Mouse (Mus musculus): ENCODE measurements at regions not wholly inside any gene's neighbourhood (a gene's known extent, or its start where the extent isn't known, plus 50 kb on each side); places are given as distances from the start of the nearest gene placed in this dataset.

- DNase-seq (ENCODE audit: low read depth, low spot score): no peak
These were observed 53.2 kb downstream of the Gm815 start for GRCm38 (mm10) chr19:26938911-26939310.

- no peak for DNase-seq (ENCODE audit: low read depth, low spot score)
These were observed 58.3 kb downstream of the Gm815 start for GRCm38 (mm10) chr19:26944006-26944405.

- no peak for DNase-seq (ENCODE audit: low read depth, low spot score)
These were observed 60.9 kb downstream of the Gm815 start for GRCm38 (mm10) chr19:26946562-26946961.

- DNase-seq (ENCODE audit: low read depth, low spot score): no peak
These were observed 62.8 kb downstream of the Gm815 start for GRCm38 (mm10) chr19:26948479-26948878.

- DNase-seq (ENCODE audit: low read depth, low spot score): no peak
These were observed 63.5 kb downstream of the Gm815 start for GRCm38 (mm10) chr19:26949153-26949552.

- DNase-seq (ENCODE audit: low read depth, low spot score): peak; percentile 44
These were observed 67.7 kb downstream of the Gm815 start for GRCm38 (mm10) chr19:26953348-26953747.

GRCm38 (mm10) chr19:26966055-26966760 is 80.5 kb downstream of the Gm815 start:
- no peak for DNase-seq (ENCODE audit: low read depth, low spot score)

GRCm38 (mm10) chr19:26973058-26973457 is 87.4 kb downstream of the Gm815 start:
- no peak for DNase-seq (ENCODE audit: low read depth, low spot score)

GRCm38 (mm10) chr19:26973773-26974548 is 88.3 kb downstream of the Gm815 start:
- no peak for DNase-seq (ENCODE audit: low read depth, low spot score)

GRCm38 (mm10) chr19:26974576-26975204 is 89.0 kb downstream of the Gm815 start:
- DNase-seq (ENCODE audit: low read depth, low spot score): no peak

- no peak for DNase-seq (ENCODE audit: low read depth, low spot score)
These were observed 91.1 kb downstream of the Gm815 start for GRCm38 (mm10) chr19:26976604-26977322.

GRCm38 (mm10) chr19:26977887-26978639 is 92.4 kb downstream of the Gm815 start:
- no peak for DNase-seq (ENCODE audit: low read depth, low spot score)

- no peak for DNase-seq (ENCODE audit: low read depth, low spot score)
These were observed 92.9 kb downstream of the Gm815 start for GRCm38 (mm10) chr19:26978640-26979007.

GRCm38 (mm10) chr19:26979322-26979721 is 93.6 kb downstream of the Gm815 start:
- DNase-seq (ENCODE audit: low read depth, low spot score): no peak

GRCm38 (mm10) chr19:26986672-26987071 is 101.0 kb downstream of the Gm815 start:
- DNase-seq (ENCODE audit: low read depth, low spot score): no peak

- DNase-seq (ENCODE audit: low read depth, low spot score): peak; percentile 67
These were observed 101.5 kb downstream of the Gm815 start for GRCm38 (mm10) chr19:26987197-26987596.

GRCm38 (mm10) chr19:26987909-26988456 is 102.3 kb downstream of the Gm815 start:
- no peak for DNase-seq (ENCODE audit: low read depth, low spot score)

- no peak for DNase-seq (ENCODE audit: low read depth, low spot score)
These were observed 109.1 kb downstream of the Gm815 start for GRCm38 (mm10) chr19:26994586-26995352.

GRCm38 (mm10) chr19:26999596-26999995 is 113.9 kb downstream of the Gm815 start:
- DNase-seq (ENCODE audit: low read depth, low spot score): no peak

GRCm38 (mm10) chr19:27021930-27022329 is 136.2 kb downstream of the Gm815 start:
- DNase-seq (ENCODE audit: low read depth, low spot score): peak; percentile 45

Data from telencephalon, adult 2 months (tissue).